ENCODE assay signal across 24 mouse cellular contexts in genomic region chr9:69668475-69669090, GRCm38 (mm10).
DNase-seq lines count a peak whose midpoint lies in the region; ATAC-seq and TF ChIP-seq lines count a peak whose summit lies in the region.
"Had no signal": no experiment of that assay in that cellular context is flagged by ENCODE, and none has a peak within 500 bp of the region (broad histone marks: within the 10 kb centered on the region; RNA-seq: fewer than 3 reads in every experiment).

No protein-coding gene starts in this region.

- DNase-seq in hindbrain, postnatal 0 days (ENCODE audit: low spot score), result no peak
- DNase-seq in ES-CJ7 (ENCODE audit: low read depth, low spot score), result peak; percentile 62
- DNase-seq in brain, embryonic 14.5 days (ENCODE audit: low read depth), result peak; percentile 12
- DNase-seq in thymus, postnatal 14 days, result peak; percentile 63
- DNase-seq in testis, postnatal 14 days (ENCODE audit: low spot score), result no peak
- DNase-seq in kidney, adult 18-20 months, result no peak
- DNase-seq: adrenal gland, postnatal 36 days; B cell, adult 2 months; cerebellum, postnatal 10 days; gastrocnemius, postnatal 25 days; heart, postnatal 36 days; kidney, adult 8-10 months; kidney, postnatal 25 days; layer of hippocampus, adult 9-11 months; liver; liver, postnatal 0 days; lung, postnatal 14 days; right cerebral cortex, adult 18-20 months; spleen, adult 18-20 months had no signal

- no peak for ATAC-seq in hindbrain, embryonic 13.5 days (ENCODE audit: low FRiP score)
- no peak for ATAC-seq in hindbrain, postnatal 0 days
- ATAC-seq: activated CD4-positive, CD25-positive, alpha-beta regulatory T cell, adult 4 months; hindbrain, embryonic 16.5 days; liver, postnatal 0 days had no signal

- no peak overlapping the region for H3K4me3 ChIP-seq in hindbrain, embryonic 13.5 days
- H3K4me3 ChIP-seq in hindbrain, postnatal 0 days (ENCODE audit: low read length), result no peak overlapping the region

- no peaks in the 10 kb centered on the region for H3K36me3 ChIP-seq in hindbrain, embryonic 13.5 days
- no peaks in the 10 kb centered on the region for H3K36me3 ChIP-seq in hindbrain, postnatal 0 days (ENCODE audit: insufficient read depth, low read length)

- no peak overlapping the region for H3K4me2 ChIP-seq in hindbrain, embryonic 13.5 days
- H3K4me2 ChIP-seq in hindbrain, postnatal 0 days (ENCODE audit: low read depth, low read length), result no peak overlapping the region
- H3K4me2 ChIP-seq: heart, embryonic 11.5 days had no signal

- 0 out of 2 replicates have a peak overlapping the region, but pooled peaks have one; percentile 46 for H3K9ac ChIP-seq in hindbrain, embryonic 13.5 days
- H3K9ac ChIP-seq in hindbrain, postnatal 0 days (replicated peaks; ENCODE audit: low read length), result no peak overlapping the region
- H3K9ac ChIP-seq: liver, postnatal 0 days had no signal

- no peaks in the 10 kb centered on the region for H3K9me3 ChIP-seq in hindbrain, embryonic 13.5 days
- no peaks in the 10 kb centered on the region for H3K9me3 ChIP-seq in hindbrain, postnatal 0 days (ENCODE audit: low read length)
- H3K9me3 ChIP-seq: megakaryocyte, embryonic 14.5 days had no signal

- TF ChIP-seq CTCF in hindbrain, postnatal 0 days (IDR thresholded peaks at IDR 0.05; ENCODE audit: low read depth), result no peak
- no peak for TF ChIP-seq CTCF in brain, embryonic 14.5 days (IDR thresholded peaks at IDR 0.05; ENCODE audit: borderline replicate concordance, extremely low read depth, insufficient read depth, insufficient read length)

- no peak overlapping the region for H3K27ac ChIP-seq in hindbrain, embryonic 13.5 days
- no peak overlapping the region for H3K27ac ChIP-seq in hindbrain, postnatal 0 days

- 27% methylated on average over 9 of the region's 9 CpGs for WGBS in hindbrain, embryonic 13.5 days
- 37% methylated on average over 9 of the region's 9 CpGs for WGBS in hindbrain, postnatal 0 days

- TF ChIP-seq POLR2A in brain, embryonic 14.5 days (IDR thresholded peaks at IDR 0.05; ENCODE audit: borderline replicate concordance, extremely low read depth, insufficient read depth, insufficient read length, poor library complexity, severe bottlenecking), result no peak

- H3K27me3 ChIP-seq in hindbrain, embryonic 13.5 days, result peaks cover 49% of the 10 kb centered on the region
- peaks cover 8% of the 10 kb centered on the region; the same call in 1 of the 2 replicates for H3K27me3 ChIP-seq in hindbrain, postnatal 0 days (ENCODE audit: insufficient read depth, low read length)

- H3K4me1 ChIP-seq in hindbrain, embryonic 13.5 days (replicated peaks), result peaks cover 38% of the 10 kb centered on the region
- H3K4me1 ChIP-seq in hindbrain, postnatal 0 days (ENCODE audit: insufficient read depth, low read length), result 0 out of 2 replicates have a peak, but pooled peaks cover 5% of the 10 kb centered on the region

Comparison
In these comparisons a context has a peak if more than half of its experiments do, and no peak if none do; other contexts are left out.
1. DNase-seq: peak in ES-CJ7 (single experiment), brain, embryonic 14.5 days (single experiment) and thymus, postnatal 14 days (single experiment); none in hindbrain, postnatal 0 days (single experiment), testis, postnatal 14 days (single experiment) and kidney, adult 18-20 months (single experiment).